Mouse (Mus musculus): Measurements from ENCODE around the gene Zfp36.

The Zfp36 gene

GRCm38 (mm10) chr7:28338108-28338998, 41.7 kb downstream of the Zfp36 start, which contains the start of gene Supt5:
Gene Supt5, minus strand, starts transcription at chr7:28338746.
- DNase-seq (ENCODE audit: low spot score in 2 of 2): peak; percentile 97 to 98

GRCm38 (mm10) chr7:28335471-28335870, 44.6 kb downstream of the Zfp36 start:
- DNase-seq (ENCODE audit: low spot score in 2 of 2): no peak

- DNase-seq (ENCODE audit: low spot score in 2 of 2): no peak
Observed at GRCm38 (mm10) chr7:28334534-28334933, 45.5 kb downstream of the Zfp36 start.

GRCm38 (mm10) chr7:28328260-28328659, 51.8 kb downstream of the Zfp36 start:
- DNase-seq (ENCODE audit: low spot score in 2 of 2): no peak
